Mouse (Mus musculus): ENCODE measurements around the gene Ppfibp1. TPM values are rescaled to one million over a fixed set of nuclear protein-coding genes. Genes with fewer than 3 reads are reported as not detected.

The Ppfibp1 gene
- total RNA-seq, 4 experiments from 2014 or later = 45.6 to 62.4 (median 55.7) TPM

Other genes starting within 250 kb of the Ppfibp1 start
- gene Med21, start 245.9 kb upstream of the Ppfibp1 start, total RNA-seq (2022) = 10 to 100 TPM; 33.9 to 40.1 (median 35.6) TPM
- gene Tm7sf3, start 245.7 kb upstream of the Ppfibp1 start, total RNA-seq (2022) = 1 to 10 TPM; 5.0 to 6.3 (median 5.6) TPM
- 10 to 100 TPM in 2 of 4 experiments, 1 to 10 TPM in 2; 8.0 to 11.2 (median 10.3) TPM for gene Stk38l, start 163.5 kb upstream of the Ppfibp1 start, total RNA-seq (2022)
- under 1 TPM; 0.48 to 0.72 (median 0.58) TPM for gene Arntl2, start 92.4 kb upstream of the Ppfibp1 start, total RNA-seq (2022)
- not detected for gene Smco2, start 38.4 kb upstream of the Ppfibp1 start, total RNA-seq (2022)
- gene 1700034J05Rik, start 65.9 kb downstream of the Ppfibp1 start, total RNA-seq (2022) = not detected
- under 1 TPM; 0.34 to 0.68 (median 0.51) TPM for gene Rep15, start 144.1 kb downstream of the Ppfibp1 start, total RNA-seq (2022)
- gene Mrps35, start 154.3 kb downstream of the Ppfibp1 start, total RNA-seq (2022) = 10 to 100 TPM; 27.0 to 41.8 (median 39.7) TPM
- gene Mansc4, start 198.5 kb downstream of the Ppfibp1 start, total RNA-seq (2022) = under 1 TPM in 2 of 4 experiments, not detected in 2; 0.27 to 0.29 TPM
- gene Klhl42, start 202.9 kb downstream of the Ppfibp1 start, total RNA-seq (2022) = 1 to 10 TPM; 1.2 to 2.0 (median 1.4) TPM